11 mouse cellular contexts compared by ENCODE assay signal in the genomic region with DNA sequence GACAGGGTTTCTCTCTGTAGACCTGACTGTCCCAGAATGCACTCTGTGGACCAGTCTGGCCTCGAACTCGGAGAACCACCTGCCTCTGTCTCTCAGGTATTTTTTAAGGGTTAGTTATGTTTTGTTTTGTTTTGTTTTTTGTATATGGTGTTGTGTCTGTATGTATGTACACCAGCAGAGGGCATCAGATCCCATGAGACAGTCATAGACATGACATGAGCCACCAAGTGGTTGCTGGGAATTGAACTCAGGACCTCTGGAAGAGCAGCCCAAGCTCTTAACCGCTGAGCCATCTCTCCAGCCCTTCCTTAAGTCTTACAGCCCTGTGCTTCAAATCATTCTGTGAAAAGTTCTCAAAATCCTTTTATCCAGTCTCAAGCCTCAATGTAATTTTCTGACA. TPM values are rescaled to one million over a fixed set of nuclear protein-coding genes. Genes with fewer than 3 reads are reported as not detected.
DNase-seq lines count a peak whose midpoint lies in the region; ATAC-seq and TF ChIP-seq lines count a peak whose summit lies in the region.
"Had no signal": no experiment of that assay in that cellular context is flagged by ENCODE, and none has a peak within 500 bp of the region (broad histone marks: within the 10 kb centered on the region; RNA-seq: fewer than 3 reads in every experiment).

No protein-coding gene starts in this region.

- ATAC-seq in embryonic facial prominence, embryonic 12.5 days (ENCODE audit: insufficient number of reproducible peaks, insufficient read depth, low FRiP score, low TSS enrichment), result no peak
- no peak for ATAC-seq in liver, embryonic 11.5 days (replicated peaks; ENCODE audit: low FRiP score)

- no peaks in the 10 kb centered on the region for H3K9me3 ChIP-seq in embryonic facial prominence, embryonic 12.5 days
- no peaks in the 10 kb centered on the region for H3K9me3 ChIP-seq in embryonic facial prominence, embryonic 10.5 days
- H3K9me3 ChIP-seq in liver, embryonic 11.5 days (ENCODE audit: control insufficient read depth, low read length), result no peaks in the 10 kb centered on the region
- H3K9me3 ChIP-seq: forebrain, embryonic 13.5 days; limb, embryonic 15.5 days had no signal

- no peak overlapping the region for H3K9ac ChIP-seq in embryonic facial prominence, embryonic 12.5 days
- no peak overlapping the region for H3K9ac ChIP-seq in liver, embryonic 11.5 days (ENCODE audit: low read depth, low read length)
- H3K9ac ChIP-seq: forebrain, embryonic 13.5 days; hindbrain, embryonic 14.5 days; limb, embryonic 15.5 days had no signal

- 0 out of 2 replicates have a peak, but pooled peaks have one; percentile 3 for TF ChIP-seq CTCF in lung, adult 2 months (IDR thresholded peaks at IDR 0.05; ENCODE audit: insufficient read depth, low read length)

- H3K27ac ChIP-seq in embryonic facial prominence, embryonic 12.5 days, result no peak overlapping the region
- H3K27ac ChIP-seq in embryonic facial prominence, embryonic 10.5 days (replicated peaks), result no peak overlapping the region
- no peak overlapping the region for H3K27ac ChIP-seq in liver, embryonic 11.5 days (ENCODE audit: low read depth, low read length)
- H3K27ac ChIP-seq: forebrain, embryonic 13.5 days; hindbrain, embryonic 14.5 days; limb, embryonic 15.5 days had no signal

- H3K4me1 ChIP-seq in embryonic facial prominence, embryonic 12.5 days, result peaks cover 8% of the 10 kb centered on the region
- peaks cover 9% of the 10 kb centered on the region for H3K4me1 ChIP-seq in embryonic facial prominence, embryonic 10.5 days
- peaks cover 8% of the 10 kb centered on the region for H3K4me1 ChIP-seq in lung, adult 2 months (ENCODE audit: control insufficient read depth, insufficient read depth, low read length)
- peaks cover 13% of the 10 kb centered on the region for H3K4me1 ChIP-seq in liver, embryonic 11.5 days (replicated peaks; ENCODE audit: control insufficient read depth, insufficient read depth, low read length)

- no peak for TF ChIP-seq POLR2A in lung, adult 2 months (IDR thresholded peaks at IDR 0.05; ENCODE audit: borderline replicate concordance, extremely low read depth, low read depth, low read length)

- no peaks in the 10 kb centered on the region for H3K36me3 ChIP-seq in embryonic facial prominence, embryonic 12.5 days
- H3K36me3 ChIP-seq in embryonic facial prominence, embryonic 10.5 days (replicated peaks), result peaks cover 13% of the 10 kb centered on the region
- no peaks in the 10 kb centered on the region for H3K36me3 ChIP-seq in liver, embryonic 11.5 days (ENCODE audit: control insufficient read depth, insufficient read depth, low read length)

- 75% methylated on average over 3 of the region's 3 CpGs for WGBS in embryonic facial prominence, embryonic 12.5 days
- 73% methylated on average over 3 of the region's 3 CpGs for WGBS in embryonic facial prominence, embryonic 10.5 days
- WGBS in lung, adult 2 months, result 56% methylated on average over 3 of the region's 3 CpGs
- 66% methylated on average over 3 of the region's 3 CpGs for WGBS in liver, embryonic 11.5 days

- H3K27me3 ChIP-seq in embryonic facial prominence, embryonic 12.5 days, result no peaks in the 10 kb centered on the region
- H3K27me3 ChIP-seq in embryonic facial prominence, embryonic 10.5 days (replicated peaks; ENCODE audit: low read depth, poor library complexity, severe bottlenecking), result no peaks in the 10 kb centered on the region
- no peaks in the 10 kb centered on the region for H3K27me3 ChIP-seq in liver, embryonic 11.5 days (replicated peaks; ENCODE audit: control insufficient read depth, insufficient read depth, low read length)
- H3K27me3 ChIP-seq: forebrain, embryonic 13.5 days; limb, embryonic 15.5 days had no signal

- DNase-seq in embryonic facial prominence, embryonic 10.5 days (ENCODE audit: low spot score), result no peak
- DNase-seq in lung, adult 2 months, result no peak
- no peak for DNase-seq in lung, postnatal 4 days
- peak; percentile 80 for DNase-seq in ES-CJ7 (ENCODE audit: low read depth, low spot score)
- no peak for DNase-seq in liver, embryonic 11.5 days (ENCODE audit: low spot score)
- DNase-seq in adrenal gland, postnatal 10 days, result no peak
- no peak for DNase-seq in ovary, postnatal 36 days (ENCODE audit: low spot score)

- H3K4me2 ChIP-seq in embryonic facial prominence, embryonic 12.5 days (replicated peaks), result peak overlapping the region; percentile 79
- H3K4me2 ChIP-seq in liver, embryonic 11.5 days, result peak overlapping the region; percentile 88

- no peak overlapping the region for H3K4me3 ChIP-seq in embryonic facial prominence, embryonic 12.5 days
- H3K4me3 ChIP-seq in embryonic facial prominence, embryonic 10.5 days, result no peak overlapping the region
- no peak overlapping the region for H3K4me3 ChIP-seq in lung, adult 2 months (replicated peaks; ENCODE audit: extremely low read depth, low read depth, low read length)
- no peak overlapping the region for H3K4me3 ChIP-seq in liver, embryonic 11.5 days (ENCODE audit: low read depth, low read length)

RNA-seq across cellular contexts. Expression of a gene that starts 0.9 kb away (rescaled TPM):
- 5.9 and 6.5 TPM in 2 replicates for polyA plus RNA-seq in embryonic facial prominence, embryonic 12.5 days (2016; fragmentation: Nextera tagmentation; extraction: Ambion mirVana)
- 4.8 and 5.5 TPM in 2 replicates for polyA plus RNA-seq in embryonic facial prominence, embryonic 10.5 days (2016; fragmentation: Nextera tagmentation; extraction: Ambion mirVana)
- 29.8 and 33.2 TPM in 2 replicates for polyA plus RNA-seq in lung, adult 2 months (2012; rRNA removed)
- polyA plus RNA-seq in liver, embryonic 11.5 days (2014; fragmentation: Nextera tagmentation; extraction: Ambion mirVana), result 2.1 and 3.1 TPM in 2 replicates
- total RNA-seq in adrenal gland, postnatal 10 days (2021), result 10 to 100 TPM; 11.1 to 13.5 TPM

RNA-seq across cellular contexts. Expression of a gene that starts 19.0 kb away (rescaled TPM):
- 11.9 and 12.0 TPM in 2 replicates for polyA plus RNA-seq in embryonic facial prominence, embryonic 12.5 days (2016; fragmentation: Nextera tagmentation; extraction: Ambion mirVana)
- 8.0 and 8.9 TPM in 2 replicates for polyA plus RNA-seq in embryonic facial prominence, embryonic 10.5 days (2016; fragmentation: Nextera tagmentation; extraction: Ambion mirVana)
- polyA plus RNA-seq in lung, adult 2 months (2012; rRNA removed), result 30.4 and 35.3 TPM in 2 replicates
- polyA plus RNA-seq in liver, embryonic 11.5 days (2014; fragmentation: Nextera tagmentation; extraction: Ambion mirVana), result 6.7 and 8.2 TPM in 2 replicates
- 10 to 100 TPM; 36.7 to 49.2 TPM for total RNA-seq in adrenal gland, postnatal 10 days (2021)

RNA-seq across cellular contexts. Expression of a gene that starts 58.6 kb away (rescaled TPM):
- 11.7 and 13.0 TPM in 2 replicates for polyA plus RNA-seq in embryonic facial prominence, embryonic 12.5 days (2016; fragmentation: Nextera tagmentation; extraction: Ambion mirVana)
- 14.6 and 15.8 TPM in 2 replicates for polyA plus RNA-seq in embryonic facial prominence, embryonic 10.5 days (2016; fragmentation: Nextera tagmentation; extraction: Ambion mirVana)
- 19.6 and 21.9 TPM in 2 replicates for polyA plus RNA-seq in lung, adult 2 months (2012; rRNA removed)
- 3.1 and 4.3 TPM in 2 replicates for polyA plus RNA-seq in liver, embryonic 11.5 days (2014; fragmentation: Nextera tagmentation; extraction: Ambion mirVana)
- total RNA-seq in adrenal gland, postnatal 10 days (2021), result 1 to 10 TPM; 5.8 to 6.6 TPM
